Mouse (Mus musculus): Measurements from ENCODE around the gene Haus6.

Gene Haus6

GRCm38 (mm10) chr4:86575283-86575983 lies 36.4 kb downstream of the Haus6 start, which contains the start of gene Rraga:
Gene Rraga, plus strand, starts transcription at chr4:86575668.
- peak; percentile 97 for DNase-seq (ENCODE audit: inconsistent ontology term)

- no peak for DNase-seq (ENCODE audit: inconsistent ontology term)
These were observed 36.9 kb downstream of the Haus6 start for GRCm38 (mm10) chr4:86574939-86575282.

- no peak for DNase-seq (ENCODE audit: inconsistent ontology term)
These were observed 50.8 kb downstream of the Haus6 start for GRCm38 (mm10) chr4:86561061-86561460.

GRCm38 (mm10) chr4:86559006-86559405 lies 52.8 kb downstream of the Haus6 start:
- DNase-seq (ENCODE audit: inconsistent ontology term) = no peak

- no peak for DNase-seq (ENCODE audit: inconsistent ontology term)
These were observed 53.6 kb downstream of the Haus6 start, which contains the start of gene Saxo1 for GRCm38 (mm10) chr4:86558228-86558627. Gene Saxo1, minus strand, starts transcription at chr4:86558328.

- DNase-seq (ENCODE audit: inconsistent ontology term) = no peak
These were observed 54.5 kb downstream of the Haus6 start for GRCm38 (mm10) chr4:86557371-86557770.

- peak; percentile 43 for DNase-seq (ENCODE audit: inconsistent ontology term)
These were observed 56.7 kb downstream of the Haus6 start for GRCm38 (mm10) chr4:86555035-86555707.

- no peak for DNase-seq (ENCODE audit: inconsistent ontology term)
These were observed 63.5 kb downstream of the Haus6 start for GRCm38 (mm10) chr4:86548332-86548731.

- DNase-seq (ENCODE audit: inconsistent ontology term) = peak; percentile 40
These were observed 66.2 kb downstream of the Haus6 start for GRCm38 (mm10) chr4:86545615-86546014.

GRCm38 (mm10) chr4:86543999-86544398 lies 67.9 kb downstream of the Haus6 start:
- peak; percentile 31 for DNase-seq (ENCODE audit: inconsistent ontology term)

GRCm38 (mm10) chr4:86541573-86541972 lies 70.3 kb downstream of the Haus6 start:
- DNase-seq (ENCODE audit: inconsistent ontology term) = no peak

- DNase-seq (ENCODE audit: inconsistent ontology term) = no peak
These were observed 72.9 kb downstream of the Haus6 start for GRCm38 (mm10) chr4:86538936-86539335.

GRCm38 (mm10) chr4:86537972-86538371 lies 73.9 kb downstream of the Haus6 start:
- no peak for DNase-seq (ENCODE audit: inconsistent ontology term)

- peak; percentile 78 for DNase-seq (ENCODE audit: inconsistent ontology term)
These were observed 77.8 kb downstream of the Haus6 start for GRCm38 (mm10) chr4:86534091-86534481.

GRCm38 (mm10) chr4:86533406-86534090 lies 78.3 kb downstream of the Haus6 start:
- no peak for DNase-seq (ENCODE audit: inconsistent ontology term)

GRCm38 (mm10) chr4:86529161-86529560 lies 82.7 kb downstream of the Haus6 start:
- DNase-seq (ENCODE audit: inconsistent ontology term) = no peak
